Mouse (Mus musculus) embryonic facial prominence, embryonic 14.5 days (tissue): ENCODE data around the gene Taf6. TPM values are rescaled to one million over a fixed set of nuclear protein-coding genes. Genes with fewer than 3 reads are reported as not detected.
"Not testable (repeated sequence)": the region's sequence is repeated elsewhere in the genome, so short reads cannot be mapped to it uniquely, and the experiment has no call there.

Source experiments
- ATAC-seq: fragments of 200-750 bp; cut with Nextera tagmentation; 2 replicates; pipeline ENCODE4 v1.8.0; 2017; ENCODE audit warnings: low read depth, moderate number of reproducible peaks, moderate TSS enrichment
- DNase-seq: peaks from one replicate; pipeline ENCODE4 v3.0.0-alpha.2; 2015; ENCODE audit warnings: low spot score
- H3K27ac ChIP-seq: fragments of 300-500 bp; sonication (generic); replicated peaks from 2 replicates; pipeline ENCODE4 v1.5.1; 2014; ENCODE audit warnings: low read depth, mild to moderate bottlenecking, low read length, moderate library complexity
- H3K27me3 ChIP-seq: fragments of 300-500 bp; sonication (generic); replicated peaks from 2 replicates; pipeline ENCODE4 v1.6.1; 2014; ENCODE audit warnings: low read length; ENCODE audit not compliant: control insufficient read depth, insufficient read depth
- H3K36me3 ChIP-seq: fragments of 300-500 bp; sonication (generic); 2 replicates; pipeline ENCODE4 v1.6.1; 2014; ENCODE audit warnings: low read length, mixed read lengths; ENCODE audit not compliant: control insufficient read depth, insufficient read depth
- H3K4me1 ChIP-seq: fragments of 300-500 bp; sonication (generic); 2 replicates; pipeline ENCODE4 v1.6.1; 2014; ENCODE audit warnings: antibody characterized with exemption, low read length; ENCODE audit not compliant: control insufficient read depth, insufficient read depth
- H3K4me2 ChIP-seq: fragments of 300-500 bp; sonication (generic); 2 replicates; pipeline ENCODE4 v1.6.1; 2014; ENCODE audit warnings: low read depth, mild to moderate bottlenecking, low read length, moderate library complexity, mixed read lengths
- H3K4me3 ChIP-seq: fragments of 300-500 bp; sonication (generic); 2 replicates; pipeline ENCODE4 v1.5.1; 2014; ENCODE audit warnings: low read depth, mild to moderate bottlenecking, low read length
- H3K9ac ChIP-seq: fragments of 300-500 bp; sonication (generic); 2 replicates; pipeline ENCODE4 v1.6.1; 2014; ENCODE audit warnings: low read depth, mild to moderate bottlenecking, low read length, moderate library complexity, mixed read lengths
- H3K9me3 ChIP-seq: fragments of 300-500 bp; sonication (generic); 2 replicates; pipeline ENCODE4 v1.6.1; 2016; ENCODE audit warnings: low read length; ENCODE audit not compliant: control insufficient read depth
- WGBS: fragments of 180-500 bp; shearing (Covaris S2); extraction: QIAGEN DNeasy Blood & Tissue Kit; methylation state at CpG from one replicate; pipeline ENCODE4 v1.1.7; 2014; 5-methylcytosine and 5-hydroxymethylcytosine counted together
- polyA plus RNA-seq: library from polyadenylated mRNA; unstranded; fragments of >200 nt; fragmentation: Nextera tagmentation; extraction: Ambion mirVana; gene quantifications from 2 replicates; pipeline ENCODE4 v1.2.1, GENCODE M21; 2014

Gene Taf6
- polyA plus RNA-seq, 1 experiment from 2014 or later = 70.4 TPM

DNA sequence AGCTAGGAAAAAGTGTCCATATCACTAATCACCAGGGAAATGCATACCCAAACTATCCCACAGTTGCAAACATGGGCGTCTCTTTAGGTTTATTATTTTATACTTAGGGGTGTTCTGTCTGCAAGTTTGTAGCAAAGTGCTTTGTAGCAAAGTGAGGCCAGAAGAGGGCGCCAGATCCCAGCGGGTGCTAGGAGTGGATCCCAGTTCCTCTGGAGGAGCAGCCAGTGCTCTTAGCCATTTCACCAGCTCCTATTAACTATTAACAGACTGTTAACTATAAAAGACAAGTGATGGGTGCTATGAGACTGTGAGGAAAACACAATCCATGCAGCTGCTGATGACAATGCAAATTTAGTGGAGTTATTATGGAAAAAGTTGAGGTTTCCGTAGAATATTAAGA lies 34.9 kb upstream of the Taf6 start:
- Histone ChIP-seq H3K4me3 (no peak overlapping the region), H3K4me1 (no peaks in the 10 kb centered on the region), H3K4me2 (no peak overlapping the region), H3K36me3 (no peaks in the 10 kb centered on the region), H3K27ac (no peak overlapping the region), H3K27me3 (no peaks in the 10 kb centered on the region), H3K9ac (no peak overlapping the region), H3K9me3 (no peaks in the 10 kb centered on the region)
- WGBS = 22% methylated on average over 4 of the region's 4 CpGs
- DNase-seq = peak; percentile 60
- no peak for ATAC-seq

GRCm38 (mm10) chr5:138219864-138220263 lies 32.6 kb upstream of the Taf6 start:
- Histone ChIP-seq H3K36me3 (no peaks in the 10 kb centered on the region), H3K9ac (no peak overlapping the region), H3K4me3 (no peak overlapping the region), H3K9me3 (peaks cover 5% of the 10 kb centered on the region; the same call in 1 of the 2 replicates), H3K27me3 (no peaks in the 10 kb centered on the region), H3K4me1 (no peaks in the 10 kb centered on the region), H3K27ac (no peak overlapping the region), H3K4me2 (no peak overlapping the region)
- 72% methylated on average over 2 of the region's 2 CpGs for WGBS
- DNase-seq = no peak
- ATAC-seq = no peak

GRCm38 (mm10) chr5:138216632-138217031 lies 29.4 kb upstream of the Taf6 start:
- H3K4me2 ChIP-seq, ATAC-seq, H3K4me1 ChIP-seq, H3K4me3 ChIP-seq, H3K27me3 ChIP-seq, H3K9ac ChIP-seq, H3K9me3 ChIP-seq, DNase-seq, H3K36me3 ChIP-seq, H3K27ac ChIP-seq: not testable (repeated sequence)
- WGBS = 92% methylated on average over 13 of the region's 13 CpGs

- ATAC-seq = no peak
- no peak overlapping the region for H3K27ac ChIP-seq
- 0 out of 2 replicates have a peak, but pooled peaks cover 5% of the 10 kb centered on the region for H3K9me3 ChIP-seq
- WGBS = 83% methylated on average over 4 of the region's 4 CpGs
- no peak overlapping the region for H3K4me3 ChIP-seq
- no peaks in the 10 kb centered on the region for H3K27me3 ChIP-seq
- H3K4me2 ChIP-seq = no peak overlapping the region
- no peaks in the 10 kb centered on the region for H3K36me3 ChIP-seq
- H3K4me1 ChIP-seq = no peaks in the 10 kb centered on the region
- DNase-seq = no peak
- H3K9ac ChIP-seq = no peak overlapping the region
These were observed 20.6 kb upstream of the Taf6 start for GRCm38 (mm10) chr5:138207873-138208272.

DNA sequence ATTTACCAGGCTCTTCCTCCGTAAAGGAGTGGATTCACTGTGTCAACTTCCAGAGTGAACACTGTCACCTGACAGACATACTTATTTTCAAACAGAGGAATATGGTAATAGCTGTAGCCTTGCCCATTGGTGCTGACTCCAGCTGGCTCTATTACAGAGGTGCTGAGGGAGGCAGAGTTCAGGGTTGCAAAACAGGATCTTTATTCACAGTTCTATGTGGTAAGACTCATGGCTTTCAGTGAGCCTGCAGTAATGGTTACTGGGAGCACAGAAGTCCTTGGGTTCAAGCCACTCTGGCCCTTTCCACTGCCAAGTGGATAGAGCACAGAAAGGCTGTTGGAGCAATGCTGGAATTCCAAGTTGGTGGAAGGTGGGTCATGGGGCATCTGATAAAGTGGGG lies 20.0 kb upstream of the Taf6 start:
- WGBS = 86% methylated on average over 1 of the region's 1 CpGs
- Histone ChIP-seq H3K9me3 (0 out of 2 replicates have a peak, but pooled peaks cover 5% of the 10 kb centered on the region), H3K27me3 (no peaks in the 10 kb centered on the region), H3K9ac (no peak overlapping the region), H3K4me3 (no peak overlapping the region), H3K4me1 (no peaks in the 10 kb centered on the region), H3K4me2 (no peak overlapping the region), H3K36me3 (no peaks in the 10 kb centered on the region), H3K27ac (no peak overlapping the region)
- DNase-seq (no peak), ATAC-seq (no peak)

DNA sequence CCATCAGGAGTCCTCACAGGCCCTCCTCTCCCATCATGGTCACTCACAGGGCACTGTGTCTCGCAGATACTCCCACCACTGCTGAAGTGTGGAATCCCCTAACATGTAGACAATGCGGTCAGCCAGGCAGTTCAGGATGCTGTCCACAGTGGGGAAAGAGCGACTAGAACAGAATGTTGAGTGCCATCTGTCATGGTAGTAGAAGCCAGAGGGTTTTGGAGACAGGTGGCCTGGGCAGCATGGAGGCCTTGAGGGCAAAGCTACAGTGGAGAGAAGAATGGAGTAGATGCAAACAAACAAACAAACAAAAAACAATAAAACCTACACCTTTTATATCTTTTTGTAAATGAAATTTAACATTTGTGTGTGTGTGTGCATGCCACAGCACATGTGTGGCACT lies 14.8 kb upstream of the Taf6 start:
- Histone ChIP-seq H3K9ac (no peak overlapping the region), H3K4me1 (no peaks in the 10 kb centered on the region), H3K27ac (no peak overlapping the region), H3K4me2 (no peak overlapping the region), H3K9me3 (0 out of 2 replicates have a peak, but pooled peaks cover 5% of the 10 kb centered on the region), H3K4me3 (no peak overlapping the region), H3K36me3 (no peaks in the 10 kb centered on the region), H3K27me3 (no peaks in the 10 kb centered on the region)
- ATAC-seq (no peak), DNase-seq (no peak)
- WGBS = 84% methylated on average over 3 of the region's 3 CpGs

GRCm38 (mm10) chr5:138199576-138199975 lies 12.3 kb upstream of the Taf6 start:
- WGBS = 16% methylated on average over 1 of the region's 1 CpGs
- Histone ChIP-seq H3K9ac (no peak overlapping the region), H3K27ac (no peak overlapping the region), H3K9me3 (0 out of 2 replicates have a peak, but pooled peaks cover 4% of the 10 kb centered on the region), H3K27me3 (no peaks in the 10 kb centered on the region), H3K4me2 (no peak overlapping the region), H3K4me1 (peaks cover 6% of the 10 kb centered on the region; the same call in 1 of the 2 replicates), H3K36me3 (no peaks in the 10 kb centered on the region), H3K4me3 (no peak overlapping the region)
- ATAC-seq (no peak), DNase-seq (no peak)

DNA sequence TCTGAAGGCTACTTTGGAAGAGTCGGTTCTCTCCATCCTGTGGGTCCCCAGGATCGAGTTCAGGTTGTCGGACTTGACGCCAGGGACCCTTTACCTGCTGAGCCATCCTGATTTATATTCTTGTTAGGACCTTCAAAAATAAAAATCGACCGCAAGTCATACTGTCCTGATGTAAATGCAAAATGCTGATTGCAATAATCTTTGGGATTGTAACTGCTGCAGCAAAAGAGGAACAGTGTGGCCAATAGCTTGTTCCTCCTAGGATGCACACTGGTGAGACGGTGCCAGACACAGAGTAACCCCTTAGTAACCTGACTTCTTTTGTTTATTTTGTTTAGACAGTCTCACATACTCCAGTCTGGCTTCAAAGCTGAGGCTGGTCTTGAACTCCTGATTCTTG lies 8.2 kb upstream of the Taf6 start:
- no peak for ATAC-seq
- Histone ChIP-seq H3K27ac (no peak overlapping the region), H3K4me3 (peak overlapping the region; percentile 78), H3K9me3 (no peaks in the 10 kb centered on the region), H3K4me2 (peak overlapping the region; percentile 97), H3K4me1 (peaks cover 10% of the 10 kb centered on the region; the same call in 1 of the 2 replicates), H3K27me3 (no peaks in the 10 kb centered on the region), H3K9ac (peak overlapping the region; percentile 87), H3K36me3 (peaks cover 24% of the 10 kb centered on the region)
- no peak for DNase-seq
- 71% methylated on average over 7 of the region's 7 CpGs for WGBS

DNA sequence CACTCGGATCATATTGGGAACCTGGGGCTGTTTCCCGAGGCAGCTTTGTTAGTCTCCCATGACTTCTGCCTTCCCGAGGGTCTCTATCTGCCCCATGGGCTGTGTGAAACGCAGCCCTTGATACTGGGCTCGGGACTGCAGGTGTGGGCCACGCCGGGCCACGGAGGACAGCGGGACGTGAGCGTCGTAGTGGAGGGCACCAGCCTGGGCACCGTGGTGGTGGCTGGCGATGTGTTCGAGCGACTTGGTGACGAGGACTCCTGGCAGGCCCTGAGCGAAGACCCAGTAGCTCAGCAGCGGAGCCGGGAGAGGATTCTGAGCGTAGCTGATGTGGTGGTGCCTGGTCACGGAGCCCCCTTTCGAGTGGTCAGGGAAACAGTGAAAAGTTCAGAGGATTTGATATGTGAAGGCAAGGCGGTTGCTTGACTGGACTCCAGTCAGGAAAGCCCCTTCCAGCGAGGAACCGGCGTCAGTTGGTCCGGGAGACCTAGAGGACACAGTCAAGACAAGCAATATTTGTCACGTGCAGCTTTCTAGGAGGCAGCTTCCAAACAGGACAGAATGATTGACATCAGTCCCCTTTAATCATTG lies 7.6 kb upstream of the Taf6 start:
- WGBS = 1% methylated on average over 29 of the region's 29 CpGs
- H3K4me1 ChIP-seq = peaks cover 10% of the 10 kb centered on the region; the same call in 1 of the 2 replicates
- H3K27me3 ChIP-seq = no peaks in the 10 kb centered on the region
- H3K9me3 ChIP-seq = no peaks in the 10 kb centered on the region
- ATAC-seq (peak; percentile 68), DNase-seq (peak; percentile 46)
- H3K9ac ChIP-seq = peak overlapping the region; percentile 87
- H3K4me2 ChIP-seq = peak overlapping the region; percentile 97
- peak overlapping the region; percentile 90 for H3K27ac ChIP-seq
- H3K36me3 ChIP-seq = peaks cover 30% of the 10 kb centered on the region
- peak overlapping the region; percentile 78 for H3K4me3 ChIP-seq
